Mouse (Mus musculus) G1E (cell line): ENCODE data around the gene Ntm.

Source experiments
- CTCF ChIP-seq: IDR thresholded peaks from 2 replicates; pipeline ENCODE4 v1.5.1; 2012; ENCODE audit warnings: low read depth, low read length, inconsistent platforms, mixed read lengths
- POLR2AphosphoS5 ChIP-seq: IDR thresholded peaks from 2 replicates; pipeline ENCODE4 v1.6.1; 2012; ENCODE audit warnings: low read depth, low read length, inconsistent platforms; ENCODE audit not compliant: insufficient replicate concordance

- TF ChIP-seq CTCF (no peak), POLR2AphosphoS5 (no peak)
These were observed 305.0 kb downstream of the Ntm start for GRCm38 (mm10) chr9:29657761-29658465.
